Mouse (Mus musculus) cortical plate, adult 2 months (tissue): Measurements from ENCODE around the gene Ankrd55.

Experiments
- CTCF ChIP-seq: fragments of 200-500 bp; IDR thresholded peaks from 2 replicates; pipeline ENCODE4 v1.5.1; 2011; ENCODE audit warnings: mild to moderate bottlenecking, control low read depth, low read length; ENCODE audit not compliant: insufficient read depth; ENCODE audit errors: extremely low read depth
- POLR2A ChIP-seq: fragments of 200-500 bp; IDR thresholded peaks from 2 replicates; pipeline ENCODE4 v1.6.1; 2011; ENCODE audit warnings: mild to moderate bottlenecking, low read length, control low read depth; ENCODE audit not compliant: insufficient read depth; ENCODE audit errors: extremely low read depth

GRCm38 (mm10) chr13:112378782-112379305 is 90.6 kb downstream of the Ankrd55 start:
- TF ChIP-seq CTCF (no peak), POLR2A (no peak)
